Mouse (Mus musculus) ovary, adult 18-20 months (tissue): Measurements from ENCODE around the gene Armc2.
A peak's percentile ranks its signal among the peaks of the same experiment; 100 is the strongest.
"Not testable (repeated sequence)": the region's sequence is repeated elsewhere in the genome, so short reads cannot be mapped to it uniquely, and the experiment has no call there.

Experiments
- DNase-seq: peaks from one replicate; pipeline ENCODE4 v3.0.0; 2022; ENCODE audit warnings: low spot score, mixed read lengths

The Armc2 gene

DNA sequence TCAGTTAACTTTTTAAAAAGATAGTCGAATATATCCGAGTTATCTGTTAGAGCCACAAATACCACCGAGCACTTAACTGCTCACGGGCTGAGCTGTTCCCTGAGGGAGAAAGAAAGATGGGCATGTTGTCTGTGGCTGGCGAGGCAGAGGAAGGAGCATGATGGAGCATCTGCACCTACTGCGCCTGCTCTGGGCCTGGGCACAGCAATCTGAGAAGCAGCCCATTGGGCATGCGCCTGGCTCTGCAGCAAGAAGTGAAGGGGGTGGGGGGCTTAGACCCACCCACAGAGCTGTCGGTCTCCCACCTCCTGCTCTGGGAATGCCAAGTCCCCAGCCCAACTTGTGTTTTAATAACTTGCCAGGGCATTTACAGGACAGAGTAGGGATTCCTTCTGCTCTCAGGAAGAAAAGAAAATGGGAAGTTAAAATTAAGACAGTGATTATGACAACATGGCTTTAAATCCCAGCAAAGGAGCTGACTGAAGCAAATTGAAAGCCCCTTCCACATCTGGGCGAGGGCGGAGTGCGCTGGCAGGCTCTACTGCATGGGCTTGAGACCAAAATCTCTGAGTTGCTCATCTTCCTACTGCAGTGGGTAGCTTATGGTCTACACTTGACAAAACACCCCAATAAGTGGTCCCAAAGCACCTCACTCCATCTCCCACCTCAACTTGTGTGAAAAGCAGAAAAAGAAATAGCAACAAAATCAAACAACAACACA is 50.2 kb downstream of the Armc2 start:
- DNase-seq: no peak

DNA sequence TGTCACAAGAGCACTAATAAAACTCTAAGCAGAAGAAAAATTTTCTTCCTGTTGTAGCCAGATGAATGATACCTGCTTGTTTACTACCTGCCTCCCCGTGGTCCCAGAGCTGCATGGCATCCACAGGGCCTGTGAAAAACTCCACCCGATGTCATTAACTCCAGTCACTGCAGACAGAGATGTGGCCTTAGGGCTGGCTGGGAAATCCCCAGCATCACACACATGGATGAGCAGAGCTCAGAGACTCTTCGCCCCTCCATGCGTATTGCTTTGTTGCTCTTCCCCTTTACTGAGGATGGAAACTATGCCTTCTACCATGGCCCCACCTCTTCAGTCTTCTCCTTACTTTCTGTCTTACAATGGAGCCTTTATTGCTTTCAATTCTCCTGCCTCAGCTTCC is 55.5 kb downstream of the Armc2 start:
- DNase-seq: no peak

DNA sequence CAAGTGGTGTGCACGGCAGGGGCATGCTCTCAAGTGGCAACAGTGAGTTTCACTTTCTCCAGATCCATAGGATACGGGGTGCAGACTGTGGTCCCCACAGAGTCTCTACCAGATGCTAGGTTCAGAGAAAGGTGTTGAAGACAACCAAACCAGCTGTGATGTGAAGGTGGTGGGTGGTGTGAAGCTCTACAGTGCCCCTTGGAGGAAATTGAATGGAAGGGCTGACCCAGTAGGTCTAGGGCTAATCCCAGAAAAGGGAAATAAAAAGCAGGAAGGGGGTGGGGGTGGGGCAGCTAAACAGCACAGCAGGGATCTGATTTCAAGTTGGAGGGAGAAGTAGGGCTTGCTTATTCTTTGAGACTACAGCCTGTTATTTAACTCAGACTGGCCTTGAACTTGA is 58.4 kb downstream of the Armc2 start:
- DNase-seq: no peak

DNA sequence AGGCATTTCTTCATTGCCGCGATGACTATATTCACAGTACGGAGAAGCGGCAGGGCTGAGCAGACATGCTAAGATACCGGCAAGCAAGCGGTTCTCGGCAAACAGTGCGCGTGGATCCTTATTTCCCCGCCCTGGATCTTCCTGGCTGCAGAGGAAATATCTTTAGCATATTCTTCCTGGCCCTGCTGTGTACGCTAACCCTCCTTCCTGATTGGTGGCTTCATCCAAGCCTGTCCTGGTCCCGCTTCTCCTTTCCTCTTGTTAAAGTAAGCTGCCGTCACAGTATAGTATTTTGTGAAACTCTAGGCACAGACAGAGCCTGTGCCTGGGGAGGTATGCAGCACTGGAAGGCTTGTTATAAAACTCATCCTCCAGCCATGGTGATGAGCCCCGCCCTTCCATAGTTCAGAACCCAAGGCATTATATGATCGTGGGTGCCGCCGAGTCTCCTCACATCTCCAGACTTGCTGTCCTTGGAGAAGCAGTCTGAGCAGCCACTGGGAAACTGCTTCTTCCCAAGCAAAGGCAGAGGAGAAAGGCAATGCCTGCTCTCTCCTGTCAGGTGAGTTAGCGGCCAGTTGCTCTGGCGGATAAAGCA is 59.5 kb downstream of the Armc2 start:
- DNase-seq: no peak

DNA sequence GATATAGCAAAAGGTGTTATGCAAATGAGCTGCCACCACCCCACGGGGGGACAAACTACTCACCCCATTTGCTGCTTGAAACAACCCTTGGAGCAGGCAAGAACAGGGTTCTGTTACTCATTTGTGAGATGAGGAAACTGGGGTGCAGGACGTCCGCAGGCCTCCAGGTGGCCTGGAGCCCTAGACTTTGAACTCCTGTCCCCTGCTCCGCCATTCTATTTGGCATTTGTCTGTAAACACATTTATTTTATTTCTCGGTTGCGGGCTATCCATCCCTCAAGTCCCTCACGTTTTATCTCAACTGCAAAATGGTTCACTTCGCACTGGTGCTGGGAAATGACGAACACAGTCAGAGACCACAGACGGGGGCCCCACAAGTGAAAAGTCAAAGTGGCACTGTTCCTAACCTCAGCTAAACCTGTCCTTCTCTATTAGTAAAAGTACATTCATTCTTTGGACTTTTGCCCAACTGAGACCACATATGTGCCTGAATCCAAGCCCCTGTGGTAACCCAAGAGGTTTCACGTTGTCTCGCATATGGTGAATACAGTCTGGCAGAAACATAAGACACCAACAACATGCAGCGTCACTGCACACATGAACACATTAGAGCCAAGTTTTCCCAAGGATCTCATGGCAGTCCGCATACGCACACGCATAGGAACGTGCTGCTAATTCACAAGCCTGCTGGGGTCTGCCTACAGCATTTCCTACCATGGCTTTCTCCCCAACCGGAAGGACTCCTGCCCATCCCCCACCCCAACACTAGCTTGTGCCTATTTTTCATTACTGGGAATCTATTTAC is 60.6 kb downstream of the Armc2 start:
- no peak for DNase-seq

DNA sequence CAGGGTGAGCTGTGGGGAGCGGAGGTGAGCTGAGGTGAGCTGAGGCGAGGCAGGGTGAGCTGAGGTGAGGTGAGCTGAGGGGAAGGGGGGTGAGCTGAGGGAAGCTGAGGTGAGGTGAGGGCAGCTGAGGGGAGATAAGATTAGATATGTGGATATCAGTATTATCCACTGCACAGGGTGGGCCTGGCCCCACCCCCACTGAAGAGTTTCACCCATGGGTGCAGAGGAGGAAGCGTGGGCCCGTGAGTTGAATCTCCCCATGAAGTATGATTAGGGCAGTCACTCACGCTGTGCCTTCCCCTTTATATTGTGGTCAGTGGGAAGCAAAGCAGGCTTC is 64.7 kb downstream of the Armc2 start:
- no peak for DNase-seq

DNA sequence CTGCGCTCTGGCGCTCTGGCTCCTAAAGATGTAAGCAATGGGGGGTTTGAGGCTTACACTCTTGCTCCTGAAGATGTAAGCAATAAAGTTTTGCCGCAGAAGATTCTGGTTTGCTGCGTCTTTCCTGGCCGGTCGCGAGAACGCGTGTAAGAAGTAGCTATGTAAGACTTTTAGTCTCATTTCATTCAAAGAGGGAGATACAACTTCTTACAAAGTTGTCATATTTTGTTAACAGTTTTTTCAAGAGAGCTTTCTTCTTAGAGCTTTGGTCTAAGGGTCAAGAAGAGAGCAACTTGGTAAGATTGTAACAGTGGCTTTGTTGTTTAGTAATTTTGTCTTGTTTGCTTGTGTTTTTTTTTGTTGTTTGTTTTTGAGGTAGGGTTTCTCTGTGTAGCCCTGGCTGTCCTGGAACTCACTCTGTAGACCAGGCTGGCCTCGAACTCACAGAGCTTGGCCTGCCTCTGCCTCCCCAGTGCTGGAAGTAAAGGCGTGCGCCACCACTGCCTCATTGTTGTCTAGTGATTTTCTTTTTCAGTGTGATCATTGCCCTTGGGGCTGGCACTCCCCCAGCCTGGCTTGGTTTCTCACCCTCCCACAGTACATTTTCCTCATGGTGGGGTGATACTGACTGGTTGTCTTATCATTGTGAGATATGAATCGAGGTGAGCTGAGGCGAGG is 65.3 kb downstream of the Armc2 start:
- DNase-seq: no peak

DNA sequence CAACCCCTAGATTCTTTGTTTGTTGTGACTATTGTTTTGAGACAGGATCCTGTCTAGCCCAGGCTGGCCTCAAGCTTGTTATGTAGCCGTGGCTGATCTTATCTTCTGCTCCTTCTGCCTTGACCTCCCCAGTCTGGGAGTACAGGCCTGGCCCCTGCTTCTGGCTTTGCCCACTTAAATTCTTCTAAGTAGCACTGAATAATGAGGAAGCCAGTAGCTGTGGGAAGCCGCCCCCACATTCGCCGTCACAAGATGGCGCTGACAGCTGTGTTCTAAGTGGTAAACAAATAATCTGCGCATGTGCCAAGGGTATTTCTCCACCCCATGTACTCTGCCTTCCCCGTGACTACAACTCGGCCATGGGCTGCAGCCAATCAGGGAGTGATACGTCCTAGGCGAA is 65.9 kb downstream of the Armc2 start:
- DNase-seq: not testable (repeated sequence)

DNA sequence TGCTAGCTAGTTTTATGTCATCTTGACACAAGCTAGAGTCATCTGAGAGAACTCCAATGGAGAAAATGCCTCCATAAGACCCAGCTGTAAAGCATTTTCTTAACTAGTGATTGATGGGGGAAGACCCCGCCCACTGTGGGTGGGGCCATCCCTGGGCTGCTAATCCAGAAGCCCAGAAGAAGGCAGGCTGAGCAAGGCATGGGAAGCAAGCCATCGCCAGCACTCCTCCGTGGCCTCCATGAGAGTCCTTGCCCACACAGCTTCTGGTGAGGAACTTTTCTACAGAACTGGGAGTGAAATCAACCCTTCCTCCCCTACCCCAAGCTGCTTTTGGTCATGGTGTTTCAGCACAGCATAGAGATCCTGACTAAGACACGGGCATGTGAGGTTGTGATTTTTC is 79.2 kb downstream of the Armc2 start:
- DNase-seq: no peak

DNA sequence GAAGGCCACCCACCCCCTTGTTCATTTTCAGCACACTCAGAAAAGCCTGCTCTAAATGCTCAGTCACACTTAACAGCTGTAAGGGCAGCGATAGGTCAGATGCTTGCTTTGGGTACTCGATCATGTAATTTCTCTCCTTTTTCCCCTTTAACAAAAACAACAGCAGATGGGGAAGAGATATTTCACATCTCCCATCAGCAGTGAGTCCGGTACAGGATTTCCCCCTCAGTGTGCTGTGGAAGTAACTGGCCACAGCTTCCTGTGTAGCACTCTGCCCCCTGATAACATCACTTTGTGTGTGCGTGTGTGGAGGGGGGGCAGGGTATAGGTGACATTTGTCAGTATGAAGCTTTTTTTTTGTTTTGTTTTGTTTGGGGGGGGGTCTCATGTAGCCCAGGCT is 81.1 kb downstream of the Armc2 start:
- DNase-seq: no peak

DNA sequence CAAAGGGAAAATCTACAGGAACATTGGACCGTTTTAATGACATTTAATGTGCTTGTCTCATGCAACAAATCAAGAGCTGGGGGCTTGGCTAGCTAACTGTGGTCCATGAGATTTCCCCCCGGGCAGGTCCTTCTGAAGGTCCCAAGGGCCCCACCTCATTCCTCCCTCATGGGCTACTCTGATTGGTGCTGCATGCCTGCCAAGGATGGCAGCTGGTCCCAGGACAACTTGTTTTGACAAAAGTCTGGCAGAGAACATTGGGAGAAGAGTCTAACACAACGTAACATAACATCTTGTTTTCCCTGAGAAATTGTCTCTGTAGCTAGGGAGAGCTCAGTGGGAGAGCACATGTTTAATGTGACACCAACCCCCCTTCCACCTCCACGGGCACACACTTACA is 82.1 kb downstream of the Armc2 start:
- peak; percentile 69 for DNase-seq

DNA sequence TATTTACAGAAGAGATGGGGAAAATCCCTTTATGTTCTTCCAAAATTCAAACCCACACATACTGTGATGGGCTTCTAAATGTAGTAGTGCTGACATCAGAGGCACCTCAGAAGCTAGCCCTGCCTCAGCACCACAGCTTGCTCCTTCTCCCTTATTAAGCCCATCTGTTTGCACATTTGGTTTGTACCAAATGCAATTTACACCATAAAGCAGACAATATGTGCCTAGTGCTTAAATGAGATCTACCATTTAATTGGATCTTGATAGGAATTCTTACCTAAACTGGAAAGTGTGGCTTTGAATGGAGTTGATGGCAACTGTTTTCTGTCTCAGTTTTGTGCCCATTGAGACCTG is 82.8 kb downstream of the Armc2 start:
- DNase-seq: no peak

DNA sequence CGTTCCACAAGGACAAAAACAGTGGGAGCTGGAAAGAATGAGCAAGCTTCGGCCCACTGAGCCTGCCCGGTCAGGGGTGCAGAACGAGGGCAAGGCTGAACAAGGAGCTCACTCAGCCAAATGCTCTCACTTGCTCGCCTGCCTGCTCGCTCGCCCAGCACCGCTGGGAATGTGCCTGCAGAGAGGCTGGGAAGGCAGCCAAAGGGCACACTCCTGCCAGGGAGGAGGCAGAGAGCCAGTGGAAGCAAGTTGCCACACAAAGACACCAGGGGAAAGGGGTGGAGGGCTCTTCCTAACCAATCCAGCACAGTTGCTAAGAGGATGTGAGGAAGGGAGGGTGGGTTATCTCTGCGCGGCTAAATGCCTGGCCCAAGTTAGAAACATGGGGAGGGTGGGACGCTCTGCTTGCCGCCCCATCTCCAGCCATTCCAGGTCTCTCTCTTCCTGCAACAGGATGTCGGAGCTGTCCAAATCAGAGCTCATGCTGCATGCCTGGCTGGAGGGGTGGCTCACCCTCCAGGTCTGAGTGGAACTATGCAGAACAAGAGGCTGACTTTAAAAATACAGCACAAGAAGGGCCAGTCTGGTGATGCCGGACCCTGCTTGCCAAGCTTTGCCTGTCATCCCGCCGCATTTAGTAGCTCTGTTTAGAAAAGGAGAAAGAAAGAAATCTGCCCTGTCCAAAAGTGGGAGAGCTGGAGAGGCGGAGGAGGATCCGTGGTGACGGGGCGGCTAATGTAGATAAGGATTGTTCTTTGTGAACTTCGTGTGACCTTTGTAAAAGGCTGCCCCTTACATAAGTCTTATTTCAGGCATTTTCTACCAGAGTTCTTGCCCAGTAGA is 83.4 kb downstream of the Armc2 start:
- peak; percentile 94 for DNase-seq

DNA sequence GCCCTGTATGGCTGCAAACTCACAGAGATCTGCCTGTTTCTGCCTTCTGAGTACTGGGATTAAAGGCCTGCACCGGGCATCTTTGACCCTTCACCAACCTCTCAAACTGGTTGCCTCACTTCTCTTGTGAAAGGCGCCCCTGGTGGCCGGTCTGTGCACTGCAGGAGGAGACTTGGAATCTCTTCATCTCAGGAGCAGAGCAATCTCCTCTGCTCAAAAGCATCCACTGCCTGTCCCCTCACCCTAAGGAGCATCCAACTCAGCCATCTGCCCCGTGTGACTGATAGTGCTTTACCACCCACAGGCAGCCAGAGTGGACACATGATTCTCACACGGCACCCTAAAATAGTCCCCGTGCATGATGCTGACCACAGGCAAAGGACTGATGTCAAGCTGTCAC is 84.7 kb downstream of the Armc2 start:
- no peak for DNase-seq

DNA sequence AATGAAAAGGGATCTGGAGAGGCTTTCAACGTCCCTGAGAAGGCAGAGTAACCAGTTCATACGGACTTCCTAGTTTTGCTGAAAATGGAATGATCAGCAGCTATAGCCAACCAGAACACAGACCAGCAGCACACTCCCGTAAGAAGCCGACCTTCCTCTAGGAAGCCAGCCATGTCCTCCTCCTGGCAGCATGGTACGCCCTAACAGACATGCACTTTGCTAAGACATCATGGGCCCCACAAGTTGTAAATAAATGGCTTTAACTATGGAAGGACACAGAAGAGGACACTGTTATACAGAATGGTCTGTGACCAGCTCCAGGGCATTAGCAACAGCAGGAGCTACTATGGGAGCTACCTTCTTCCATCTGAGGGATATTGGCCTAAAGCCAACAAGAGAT is 85.3 kb downstream of the Armc2 start:
- DNase-seq: no peak

DNA sequence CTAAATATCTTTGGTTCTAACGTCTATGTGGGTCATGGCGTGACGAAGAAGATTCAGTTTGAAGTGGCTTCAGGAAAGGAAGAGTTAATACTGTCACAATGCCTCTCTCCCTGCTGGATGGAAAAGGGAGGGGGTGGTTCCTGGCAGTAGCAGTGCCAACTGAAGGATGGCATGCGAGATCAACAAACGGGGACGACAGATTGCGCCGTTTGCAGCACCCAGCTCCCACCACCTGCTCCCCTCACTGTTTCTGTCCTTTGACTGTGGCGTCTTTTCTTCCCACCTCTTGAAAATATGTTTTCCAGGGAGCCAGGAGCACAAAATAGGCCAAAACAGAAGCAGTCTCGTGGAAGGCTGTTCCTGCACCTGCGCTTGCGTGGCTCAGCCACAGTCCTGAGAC is 86.3 kb downstream of the Armc2 start:
- DNase-seq: no peak

DNA sequence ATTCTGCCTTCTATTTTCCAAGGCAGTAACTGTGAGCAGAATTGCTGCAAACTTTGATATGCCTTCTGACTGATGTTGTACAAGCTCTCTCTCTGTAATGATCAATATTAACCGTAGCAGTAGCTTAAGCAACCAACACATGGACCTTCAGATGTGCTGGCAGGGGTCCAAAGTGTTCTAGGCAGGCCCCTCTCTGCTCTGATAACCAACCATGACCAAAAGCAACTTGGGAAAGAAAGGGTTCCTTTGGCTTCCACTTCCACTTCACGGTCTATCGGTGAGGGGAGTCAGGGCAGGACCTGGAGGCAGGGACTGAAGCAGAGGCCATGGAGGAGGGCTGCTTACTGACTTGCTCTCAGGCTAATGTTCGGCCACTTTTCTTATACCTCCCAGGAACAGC is 87.3 kb downstream of the Armc2 start:
- DNase-seq: no peak

DNA sequence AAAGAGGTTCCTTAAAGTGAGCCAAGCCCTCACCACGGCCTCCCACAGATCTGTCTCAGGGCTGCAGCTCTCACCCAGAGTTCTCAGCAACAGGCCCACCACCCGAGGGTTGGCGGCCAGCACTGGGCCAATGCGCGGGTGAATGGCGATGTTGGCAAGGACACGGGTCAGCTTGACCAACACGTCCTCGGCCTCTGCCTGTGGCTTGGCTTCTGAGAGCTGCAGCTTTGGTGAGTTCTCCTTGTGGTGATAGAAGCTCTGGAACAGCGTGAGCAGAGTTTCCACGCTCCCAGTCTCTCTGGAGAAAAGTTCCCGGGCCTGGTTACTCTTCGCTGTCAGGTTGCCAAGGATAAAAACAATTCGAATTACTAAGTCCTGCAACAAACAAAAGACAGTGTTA is 91.5 kb downstream of the Armc2 start:
- DNase-seq: peak; percentile 60

DNA sequence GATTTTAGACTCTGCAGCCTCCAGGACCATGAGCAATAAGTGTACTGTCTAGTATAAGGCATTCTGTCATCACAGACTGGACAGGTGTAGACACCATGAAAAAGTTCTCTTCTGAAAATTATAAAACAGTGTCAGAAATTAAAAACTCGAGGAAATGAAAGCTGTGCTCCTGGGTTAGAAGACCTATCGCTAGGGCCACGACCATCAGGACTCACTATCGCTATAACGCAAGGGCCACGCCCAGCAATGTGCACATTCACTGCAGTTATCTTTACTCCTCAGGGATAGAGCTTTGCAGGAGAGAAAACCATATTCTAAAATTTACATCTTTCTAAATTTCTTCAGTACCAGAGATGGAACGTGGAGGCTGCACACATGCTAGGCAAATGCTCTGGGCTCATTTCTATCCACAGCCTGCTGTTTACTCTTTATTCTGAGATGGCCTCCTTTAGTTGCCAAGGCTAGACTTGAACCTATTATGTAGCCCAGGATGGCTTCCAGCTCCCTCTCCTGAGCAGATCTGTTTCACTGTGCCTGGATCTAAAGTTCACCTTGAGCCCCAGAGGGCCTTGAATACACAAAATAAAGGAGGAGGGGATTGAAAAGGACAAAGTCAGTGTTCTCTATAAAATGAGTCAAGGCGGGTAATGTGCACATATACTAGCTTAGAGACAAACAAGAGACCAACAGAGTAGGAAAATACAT is 105.8 kb downstream of the Armc2 start:
- DNase-seq: no peak

DNA sequence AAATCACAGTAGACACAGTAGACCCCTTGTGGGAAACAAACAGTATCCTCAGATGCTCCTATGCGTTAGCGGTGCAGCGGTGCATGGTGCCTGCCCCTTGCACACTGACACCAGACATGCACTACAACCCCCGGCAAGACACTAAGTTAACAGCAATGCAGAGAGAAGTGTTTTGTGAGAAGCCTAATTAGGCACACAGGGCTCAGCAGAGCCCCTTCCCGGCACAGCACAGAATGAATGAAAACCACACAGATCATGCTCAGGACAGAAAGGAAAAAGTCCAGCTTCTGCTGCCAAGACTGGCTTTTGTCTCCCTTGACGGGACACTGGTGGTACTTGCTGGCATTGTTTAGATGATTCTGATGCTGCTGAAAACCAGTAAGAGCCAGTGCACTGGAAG is 109.3 kb downstream of the Armc2 start:
- no peak for DNase-seq

DNA sequence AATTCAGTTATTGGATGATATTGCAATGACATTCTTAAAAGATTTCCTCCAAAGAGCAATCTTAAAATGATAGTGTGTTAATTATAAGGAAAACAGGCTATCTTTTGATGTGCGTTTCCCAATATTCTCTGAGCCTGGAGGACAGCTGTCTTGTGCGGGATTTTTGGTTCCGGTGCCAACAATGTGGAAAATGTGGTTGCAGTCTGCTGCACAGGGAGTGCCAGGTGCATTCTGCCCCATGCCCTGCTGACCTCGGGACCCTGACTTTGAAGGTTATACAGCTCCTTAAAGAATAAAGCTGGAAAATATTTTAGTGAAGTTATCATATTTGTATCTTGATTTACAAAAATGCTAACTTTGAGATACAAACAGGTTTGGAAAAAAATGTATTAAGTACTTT is 110.3 kb downstream of the Armc2 start:
- no peak for DNase-seq
